Mouse (Mus musculus): Measurements from ENCODE around the gene Loxl1. TPM values are rescaled to one million over a fixed set of nuclear protein-coding genes. Genes with fewer than 3 reads are reported as not detected.

Loxl1 gene
- polyA plus RNA-seq, 1 experiment from 2014 or later = 9.9 TPM

- DNase-seq (ENCODE audit: low spot score, missing footprints) (no peak), ATAC-seq (ENCODE audit: low FRiP score) (no peak)
- H3K27me3 ChIP-seq (ENCODE audit: control insufficient read depth, insufficient read depth, low read length) = no peaks in the 10 kb centered on the region
- no peak overlapping the region for H3K4me2 ChIP-seq
- no peak overlapping the region for H3K27ac ChIP-seq (ENCODE audit: low read depth, low read length)
- H3K4me1 ChIP-seq (ENCODE audit: control insufficient read depth, insufficient read depth, low read length) = no peaks in the 10 kb centered on the region
- no peak overlapping the region for H3K9ac ChIP-seq (ENCODE audit: low read length)
- H3K4me3 ChIP-seq (ENCODE audit: low read depth, low read length) = no peak overlapping the region
- no peaks in the 10 kb centered on the region for H3K36me3 ChIP-seq (ENCODE audit: control insufficient read depth, insufficient read depth, low read length)
- no peaks in the 10 kb centered on the region for H3K9me3 ChIP-seq (ENCODE audit: control insufficient read depth, low read length)
- 94% methylated on average over 1 of the region's 1 CpGs for WGBS
Measured at GRCm38 (mm10) chr9:58341795-58342194, 28.8 kb upstream of the Loxl1 start.

- H3K9me3 ChIP-seq (ENCODE audit: control insufficient read depth, low read length) = no peaks in the 10 kb centered on the region; the same call in 1 of the 2 replicates
- no peaks in the 10 kb centered on the region for H3K36me3 ChIP-seq (ENCODE audit: control insufficient read depth, insufficient read depth, low read length)
- no peak overlapping the region for H3K4me2 ChIP-seq
- H3K4me3 ChIP-seq (ENCODE audit: low read depth, low read length) = no peak overlapping the region
- 78% methylated on average over 8 of the region's 8 CpGs for WGBS
- no peaks in the 10 kb centered on the region for H3K4me1 ChIP-seq (ENCODE audit: control insufficient read depth, insufficient read depth, low read length)
- no peaks in the 10 kb centered on the region for H3K27me3 ChIP-seq (ENCODE audit: control insufficient read depth, insufficient read depth, low read length)
- DNase-seq (ENCODE audit: low spot score, missing footprints) = no peak
- ATAC-seq (ENCODE audit: low FRiP score) = no peak
- H3K27ac ChIP-seq (ENCODE audit: low read depth, low read length) = no peak overlapping the region
- no peak overlapping the region for H3K9ac ChIP-seq (ENCODE audit: low read length)
Measured at GRCm38 (mm10) chr9:58336650-58337281, 23.8 kb upstream of the Loxl1 start.

- Histone ChIP-seq H3K9me3 (ENCODE audit: control insufficient read depth, low read length) (no peaks in the 10 kb centered on the region; the same call in 1 of the 2 replicates), H3K27me3 (ENCODE audit: control insufficient read depth, insufficient read depth, low read length) (no peaks in the 10 kb centered on the region), H3K4me3 (ENCODE audit: low read depth, low read length) (no peak overlapping the region), H3K36me3 (ENCODE audit: control insufficient read depth, insufficient read depth, low read length) (no peaks in the 10 kb centered on the region), H3K4me2 (no peak overlapping the region), H3K9ac (ENCODE audit: low read length) (no peak overlapping the region), H3K4me1 (ENCODE audit: control insufficient read depth, insufficient read depth, low read length) (no peaks in the 10 kb centered on the region), H3K27ac (ENCODE audit: low read depth, low read length) (no peak overlapping the region)
- ATAC-seq (ENCODE audit: low FRiP score) (no peak), DNase-seq (ENCODE audit: low spot score, missing footprints) (no peak)
- WGBS = 81% methylated on average over 3 of the region's 3 CpGs
Measured at GRCm38 (mm10) chr9:58331276-58331675, 18.3 kb upstream of the Loxl1 start.

DNA sequence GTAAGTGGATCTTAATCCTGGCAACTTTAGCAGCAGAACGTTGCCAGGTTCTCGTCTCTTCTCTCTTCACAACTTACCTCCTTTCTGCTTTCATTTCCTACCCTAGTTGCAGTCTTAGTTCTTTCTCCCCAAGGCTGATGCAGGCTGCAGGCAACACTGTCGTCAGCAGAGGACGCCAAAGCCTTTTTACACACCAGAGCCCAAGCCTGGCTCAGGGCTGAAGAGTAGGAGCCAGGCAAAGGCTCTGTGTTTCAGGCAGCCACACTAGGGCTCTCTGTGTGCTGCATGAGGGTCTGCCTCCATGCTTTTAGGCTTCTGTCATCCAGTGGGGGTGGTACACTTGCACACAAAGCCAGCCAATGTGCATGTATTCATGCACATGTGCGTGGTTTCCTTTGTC lies 17.3 kb upstream of the Loxl1 start:
- DNase-seq (ENCODE audit: low spot score, missing footprints) = peak; percentile 89
- Histone ChIP-seq H3K27ac (ENCODE audit: low read depth, low read length) (no peak overlapping the region), H3K36me3 (ENCODE audit: control insufficient read depth, insufficient read depth, low read length) (no peaks in the 10 kb centered on the region), H3K4me3 (ENCODE audit: low read depth, low read length) (no peak overlapping the region), H3K4me2 (no peak overlapping the region), H3K27me3 (ENCODE audit: control insufficient read depth, insufficient read depth, low read length) (no peaks in the 10 kb centered on the region), H3K9ac (ENCODE audit: low read length) (no peak overlapping the region), H3K9me3 (ENCODE audit: control insufficient read depth, low read length) (no peaks in the 10 kb centered on the region; the same call in 1 of the 2 replicates), H3K4me1 (ENCODE audit: control insufficient read depth, insufficient read depth, low read length) (no peaks in the 10 kb centered on the region)
- 30% methylated on average over 5 of the region's 5 CpGs for WGBS
- ATAC-seq (ENCODE audit: low FRiP score) = no peak

GRCm38 (mm10) chr9:58327382-58327781 lies 14.4 kb upstream of the Loxl1 start:
- Histone ChIP-seq H3K27ac (ENCODE audit: low read depth, low read length) (no peak overlapping the region), H3K4me1 (ENCODE audit: control insufficient read depth, insufficient read depth, low read length) (no peaks in the 10 kb centered on the region), H3K4me3 (ENCODE audit: low read depth, low read length) (no peak overlapping the region), H3K9me3 (ENCODE audit: control insufficient read depth, low read length) (no peaks in the 10 kb centered on the region), H3K27me3 (ENCODE audit: control insufficient read depth, insufficient read depth, low read length) (no peaks in the 10 kb centered on the region), H3K9ac (ENCODE audit: low read length) (no peak overlapping the region), H3K36me3 (ENCODE audit: control insufficient read depth, insufficient read depth, low read length) (no peaks in the 10 kb centered on the region), H3K4me2 (no peak overlapping the region)
- 48% methylated on average over 1 of the region's 1 CpGs for WGBS
- ATAC-seq (ENCODE audit: low FRiP score) = no peak
- DNase-seq (ENCODE audit: low spot score, missing footprints) = no peak

- DNase-seq (ENCODE audit: low spot score, missing footprints) (no peak), ATAC-seq (ENCODE audit: low FRiP score) (no peak)
- Histone ChIP-seq H3K4me2 (no peak overlapping the region), H3K27me3 (ENCODE audit: control insufficient read depth, insufficient read depth, low read length) (no peaks in the 10 kb centered on the region), H3K27ac (ENCODE audit: low read depth, low read length) (no peak overlapping the region), H3K4me3 (ENCODE audit: low read depth, low read length) (no peak overlapping the region), H3K4me1 (ENCODE audit: control insufficient read depth, insufficient read depth, low read length) (no peaks in the 10 kb centered on the region), H3K9ac (ENCODE audit: low read length) (no peak overlapping the region), H3K9me3 (ENCODE audit: control insufficient read depth, low read length) (no peaks in the 10 kb centered on the region), H3K36me3 (ENCODE audit: control insufficient read depth, insufficient read depth, low read length) (no peaks in the 10 kb centered on the region)
- 21% methylated on average over 4 of the region's 4 CpGs for WGBS
Measured at GRCm38 (mm10) chr9:58326477-58327180, 13.6 kb upstream of the Loxl1 start.

DNA sequence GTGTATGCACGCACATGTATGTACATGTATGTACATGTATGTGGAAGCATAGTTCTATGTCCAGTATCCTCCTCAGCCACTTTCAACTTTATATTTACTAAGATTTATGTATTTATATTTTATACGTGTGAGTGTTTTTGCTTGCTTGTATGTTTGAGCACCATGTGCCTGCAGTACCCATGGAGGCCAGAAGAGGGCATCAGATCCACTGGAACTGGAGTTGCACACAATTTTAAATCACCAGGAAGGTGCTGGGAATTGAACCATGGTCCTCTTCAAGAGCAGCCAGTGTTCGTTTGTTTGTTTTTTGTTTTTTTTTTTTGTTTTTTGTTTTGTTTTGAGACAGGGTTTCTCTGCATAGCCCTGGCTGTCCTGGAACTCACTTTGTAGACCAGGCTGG lies 8.7 kb upstream of the Loxl1 start:
- no peaks in the 10 kb centered on the region for H3K27me3 ChIP-seq (ENCODE audit: control insufficient read depth, insufficient read depth, low read length)
- no peaks in the 10 kb centered on the region for H3K4me1 ChIP-seq (ENCODE audit: control insufficient read depth, insufficient read depth, low read length)
- H3K9me3 ChIP-seq (ENCODE audit: control insufficient read depth, low read length) = no peaks in the 10 kb centered on the region
- H3K36me3 ChIP-seq (ENCODE audit: control insufficient read depth, insufficient read depth, low read length) = no peaks in the 10 kb centered on the region
- WGBS = 92% methylated on average over 3 of the region's 3 CpGs
- DNase-seq (ENCODE audit: low spot score, missing footprints) = no peak
- no peak overlapping the region for H3K9ac ChIP-seq (ENCODE audit: low read length)
- ATAC-seq (ENCODE audit: low FRiP score) = no peak
- no peak overlapping the region for H3K27ac ChIP-seq (ENCODE audit: low read depth, low read length)
- no peak overlapping the region for H3K4me2 ChIP-seq
- no peak overlapping the region for H3K4me3 ChIP-seq (ENCODE audit: low read depth, low read length)

GRCm38 (mm10) chr9:58318317-58318716 lies 5.3 kb upstream of the Loxl1 start:
- Histone ChIP-seq H3K4me1 (ENCODE audit: control insufficient read depth, insufficient read depth, low read length) (peaks cover 10% of the 10 kb centered on the region), H3K4me3 (ENCODE audit: low read depth, low read length) (no peak overlapping the region), H3K36me3 (ENCODE audit: control insufficient read depth, insufficient read depth, low read length) (no peaks in the 10 kb centered on the region), H3K4me2 (no peak overlapping the region), H3K27me3 (ENCODE audit: control insufficient read depth, insufficient read depth, low read length) (no peaks in the 10 kb centered on the region; the same call in 1 of the 2 replicates), H3K9me3 (ENCODE audit: control insufficient read depth, low read length) (no peaks in the 10 kb centered on the region), H3K27ac (ENCODE audit: low read depth, low read length) (no peak overlapping the region), H3K9ac (ENCODE audit: low read length) (no peak overlapping the region)
- 83% methylated on average over 3 of the region's 3 CpGs for WGBS
- no peak for DNase-seq (ENCODE audit: low spot score, missing footprints)
- no peak for ATAC-seq (ENCODE audit: low FRiP score)

- H3K27me3 ChIP-seq (ENCODE audit: control insufficient read depth, insufficient read depth, low read length) = peaks cover 6% of the 10 kb centered on the region
- WGBS = 80% methylated on average over 3 of the region's 3 CpGs
- no peak overlapping the region for H3K4me3 ChIP-seq (ENCODE audit: low read depth, low read length)
- H3K4me2 ChIP-seq = no peak overlapping the region
- H3K4me1 ChIP-seq (ENCODE audit: control insufficient read depth, insufficient read depth, low read length) = peaks cover 16% of the 10 kb centered on the region
- DNase-seq (ENCODE audit: low spot score, missing footprints) (no peak), ATAC-seq (ENCODE audit: low FRiP score) (no peak)
- H3K9ac ChIP-seq (ENCODE audit: low read length) = no peak overlapping the region
- H3K36me3 ChIP-seq (ENCODE audit: control insufficient read depth, insufficient read depth, low read length) = no peaks in the 10 kb centered on the region
- H3K27ac ChIP-seq (ENCODE audit: low read depth, low read length) = no peak overlapping the region
- no peaks in the 10 kb centered on the region for H3K9me3 ChIP-seq (ENCODE audit: control insufficient read depth, low read length)
Measured at GRCm38 (mm10) chr9:58317381-58317780, 4.4 kb upstream of the Loxl1 start.
